Mouse (Mus musculus) kidney, adult 18-20 months (tissue): ENCODE data around the gene Gps2.
"Not testable (repeated sequence)": the region's sequence is repeated elsewhere in the genome, so short reads cannot be mapped to it uniquely, and the experiment has no call there.

Source experiments
- DNase-seq: peaks from one replicate; pipeline ENCODE4 v3.0.0; 2021

Gps2 gene

GRCm38 (mm10) chr11:69918118-69918517 is 4.4 kb downstream of the Gps2 start:
- DNase-seq, result no peak

- DNase-seq, result no peak
Observed at GRCm38 (mm10) chr11:69919053-69919452, 5.4 kb downstream of the Gps2 start.

- peak; percentile 88 for DNase-seq
Observed at GRCm38 (mm10) chr11:69919661-69920265, 6.1 kb downstream of the Gps2 start.

GRCm38 (mm10) chr11:69920266-69921031 is 6.8 kb downstream of the Gps2 start:
- DNase-seq, result peak; percentile 50

- DNase-seq, result peak; percentile 100
Observed at GRCm38 (mm10) chr11:69921114-69922011, 7.7 kb downstream of the Gps2 start, which contains the start of gene Eif5a. TSS of gene Eif5a (minus strand) at chr11:69921958.

GRCm38 (mm10) chr11:69922012-69922756 is 8.5 kb downstream of the Gps2 start:
- no peak for DNase-seq

GRCm38 (mm10) chr11:69922796-69923195 is 9.1 kb downstream of the Gps2 start:
- no peak for DNase-seq

GRCm38 (mm10) chr11:69927501-69927900 is 13.8 kb downstream of the Gps2 start:
- no peak for DNase-seq

- no peak for DNase-seq
Observed at GRCm38 (mm10) chr11:69929712-69930111, 16.0 kb downstream of the Gps2 start.

- not testable (repeated sequence) for DNase-seq
Observed at GRCm38 (mm10) chr11:69930176-69930575, 16.5 kb downstream of the Gps2 start.

GRCm38 (mm10) chr11:69930967-69931537 is 17.4 kb downstream of the Gps2 start:
- DNase-seq, result no peak

GRCm38 (mm10) chr11:69931769-69932168 is 18.1 kb downstream of the Gps2 start:
- DNase-seq, result no peak

GRCm38 (mm10) chr11:69932254-69932653 is 18.6 kb downstream of the Gps2 start:
- no peak for DNase-seq

- no peak for DNase-seq
Observed at GRCm38 (mm10) chr11:69933066-69933465, 19.4 kb downstream of the Gps2 start.

- DNase-seq, result peak; percentile 93
Observed at GRCm38 (mm10) chr11:69934169-69934568, 20.5 kb downstream of the Gps2 start.

GRCm38 (mm10) chr11:69934681-69935080 is 21.0 kb downstream of the Gps2 start:
- DNase-seq, result no peak

- peak; percentile 89 for DNase-seq
Observed at GRCm38 (mm10) chr11:69935137-69935879, 21.6 kb downstream of the Gps2 start, which contains the start of gene Ybx2. TSS of gene Ybx2 (plus strand) at chr11:69935796.

- DNase-seq, result peak; percentile 48
Observed at GRCm38 (mm10) chr11:69936156-69936555, 22.5 kb downstream of the Gps2 start.

GRCm38 (mm10) chr11:69936714-69937347 is 23.1 kb downstream of the Gps2 start:
- DNase-seq, result peak; percentile 59

- peak; percentile 36 for DNase-seq
Observed at GRCm38 (mm10) chr11:69937385-69937784, 23.7 kb downstream of the Gps2 start.

- DNase-seq, result peak; percentile 33
Observed at GRCm38 (mm10) chr11:69937834-69938233, 24.1 kb downstream of the Gps2 start.
